Mouse (Mus musculus) neural tube, embryonic 14.5 days (tissue): ENCODE results near the gene Lrrk2. TPM values are rescaled to one million over a fixed set of nuclear protein-coding genes. Genes with fewer than 3 reads are reported as not detected.
A peak's percentile ranks its signal among the peaks of the same experiment; 100 is the strongest.

Experiments
- ATAC-seq: fragments of 200-750 bp; cut with Nextera tagmentation; 2 replicates; pipeline ENCODE4 v1.8.0; 2017; ENCODE audit warnings: low read depth, mild to moderate bottlenecking, moderate TSS enrichment, moderate library complexity
- H3K27ac ChIP-seq: fragments of 300-500 bp; sonication (generic); 2 replicates; pipeline ENCODE4 v1.5.1; 2014; ENCODE audit warnings: low read depth, mild to moderate bottlenecking, control low read depth, low read length, moderate library complexity, mixed read lengths
- H3K27me3 ChIP-seq: fragments of 300-500 bp; sonication (generic); 2 replicates; pipeline ENCODE4 v1.6.1; 2014; ENCODE audit warnings: low read length; ENCODE audit not compliant: control insufficient read depth, insufficient read depth
- H3K36me3 ChIP-seq: fragments of 300-500 bp; sonication (generic); 2 replicates; pipeline ENCODE4 v1.6.1; 2014; ENCODE audit warnings: low read length, mixed read lengths; ENCODE audit not compliant: control insufficient read depth, insufficient read depth
- H3K4me1 ChIP-seq: fragments of 300-500 bp; sonication (generic); 2 replicates; pipeline ENCODE4 v1.6.1; 2014; ENCODE audit warnings: low read length; ENCODE audit not compliant: control insufficient read depth, insufficient read depth
- H3K4me2 ChIP-seq: fragments of 300-500 bp; sonication (generic); 2 replicates; pipeline ENCODE4 v1.6.1; 2014; ENCODE audit warnings: mild to moderate bottlenecking, low read depth, low read length, control low read depth
- H3K4me3 ChIP-seq: fragments of 300-500 bp; sonication (generic); 2 replicates; pipeline ENCODE4 v1.5.1; 2014; ENCODE audit warnings: low read depth, low read length, control low read depth, mixed read lengths
- H3K9ac ChIP-seq: fragments of 300-500 bp; sonication (generic); replicated peaks from 2 replicates; pipeline ENCODE4 v1.6.1; 2014; ENCODE audit warnings: low read depth, mild to moderate bottlenecking, control low read depth, low read length, mixed read lengths
- H3K9me3 ChIP-seq: fragments of 300-500 bp; sonication (generic); 2 replicates; pipeline ENCODE4 v1.6.1; 2016; ENCODE audit warnings: low read length; ENCODE audit not compliant: control insufficient read depth
- WGBS: fragments of 180-500 bp; shearing (Covaris S2); extraction: QIAGEN DNeasy Blood & Tissue Kit; methylation state at CpG from one replicate; pipeline ENCODE4 v1.1.7; 2014; 5-methylcytosine and 5-hydroxymethylcytosine counted together
- polyA plus RNA-seq: library from polyadenylated mRNA; unstranded; fragments of >200 nt; fragmentation: Nextera tagmentation; extraction: Ambion mirVana; gene quantifications from 2 replicates; pipeline ENCODE4 v1.2.1, GENCODE M21; 2014

Lrrk2 gene
- polyA plus RNA-seq, result 2.3 and 2.8 TPM in 2 replicates

- 2% methylated on average over 40 of the region's 40 CpGs for WGBS
These were observed at the start of gene Lrrk2 for GRCm38 (mm10) chr15:91672645-91673568. Gene Lrrk2 (plus strand): TSS chr15:91673175.

GRCm38 (mm10) chr15:91624475-91624874 lies 48.5 kb upstream of the Lrrk2 start:
- no peak overlapping the region for H3K27ac ChIP-seq
- no peak overlapping the region for H3K4me2 ChIP-seq
- no peak overlapping the region for H3K4me3 ChIP-seq
- H3K9ac ChIP-seq, result no peak overlapping the region
- H3K4me1 ChIP-seq, result no peaks in the 10 kb centered on the region
- H3K27me3 ChIP-seq, result no peaks in the 10 kb centered on the region
- no peaks in the 10 kb centered on the region for H3K9me3 ChIP-seq
- WGBS, result 89% methylated on average over 2 of the region's 2 CpGs
- H3K36me3 ChIP-seq, result no peaks in the 10 kb centered on the region
- no peak for ATAC-seq

More at GRCm38 (mm10) chr15:91672645-91673568, at the start of gene Lrrk2:
- Histone ChIP-seq H3K9ac (peak within 1 kb of the TSS; percentile 50), H3K4me1 (peaks cover 4% of the 10 kb centered on the region; the same call in 1 of the 2 replicates), H3K9me3 (no peaks in the 10 kb centered on the region), H3K27me3 (no peaks in the 10 kb centered on the region), H3K27ac (0 out of 2 replicates have a peak within 1 kb of the TSS, but pooled peaks have one; percentile 48), H3K4me3 (peak within 1 kb of the TSS; percentile 38), H3K36me3 (no peaks in the 10 kb centered on the region), H3K4me2 (peak within 1 kb of the TSS; percentile 58)
- peak; percentile 98 for ATAC-seq

GRCm38 (mm10) chr15:91629137-91629536 lies 43.8 kb upstream of the Lrrk2 start:
- Histone ChIP-seq H3K27ac (no peak overlapping the region), H3K9ac (no peak overlapping the region), H3K4me1 (no peaks in the 10 kb centered on the region), H3K9me3 (no peaks in the 10 kb centered on the region), H3K4me2 (no peak overlapping the region), H3K4me3 (no peak overlapping the region), H3K27me3 (no peaks in the 10 kb centered on the region), H3K36me3 (no peaks in the 10 kb centered on the region)
- no peak for ATAC-seq
- WGBS, result 71% methylated on average over 3 of the region's 3 CpGs

- no peak overlapping the region for H3K27ac ChIP-seq
- no peak overlapping the region for H3K4me2 ChIP-seq
- no peaks in the 10 kb centered on the region for H3K9me3 ChIP-seq
- H3K4me1 ChIP-seq, result no peaks in the 10 kb centered on the region
- H3K36me3 ChIP-seq, result no peaks in the 10 kb centered on the region
- no peak overlapping the region for H3K4me3 ChIP-seq
- H3K27me3 ChIP-seq, result no peaks in the 10 kb centered on the region
- WGBS, result 82% methylated on average over 4 of the region's 4 CpGs
- no peak overlapping the region for H3K9ac ChIP-seq
- no peak for ATAC-seq
These were observed 40.5 kb upstream of the Lrrk2 start for GRCm38 (mm10) chr15:91632473-91632872.

- Histone ChIP-seq H3K27me3 (no peaks in the 10 kb centered on the region), H3K4me2 (no peak overlapping the region), H3K9ac (no peak overlapping the region), H3K4me3 (no peak overlapping the region), H3K9me3 (no peaks in the 10 kb centered on the region), H3K27ac (no peak overlapping the region), H3K4me1 (no peaks in the 10 kb centered on the region), H3K36me3 (no peaks in the 10 kb centered on the region)
- WGBS, result 80% methylated on average over 9 of the region's 9 CpGs
- no peak for ATAC-seq
These were observed 39.9 kb upstream of the Lrrk2 start for GRCm38 (mm10) chr15:91633051-91633450.

- no peak overlapping the region for H3K4me2 ChIP-seq
- no peaks in the 10 kb centered on the region for H3K27me3 ChIP-seq
- H3K36me3 ChIP-seq, result no peaks in the 10 kb centered on the region
- no peak overlapping the region for H3K27ac ChIP-seq
- no peak for ATAC-seq
- no peak overlapping the region for H3K4me3 ChIP-seq
- no peak overlapping the region for H3K9ac ChIP-seq
- no peaks in the 10 kb centered on the region for H3K4me1 ChIP-seq
- H3K9me3 ChIP-seq, result no peaks in the 10 kb centered on the region
- 74% methylated on average over 6 of the region's 6 CpGs for WGBS
These were observed 39.2 kb upstream of the Lrrk2 start for GRCm38 (mm10) chr15:91633806-91634205.

- Histone ChIP-seq H3K4me3 (no peak overlapping the region), H3K9me3 (no peaks in the 10 kb centered on the region), H3K36me3 (no peaks in the 10 kb centered on the region), H3K27me3 (no peaks in the 10 kb centered on the region), H3K4me2 (no peak overlapping the region), H3K9ac (no peak overlapping the region), H3K27ac (no peak overlapping the region), H3K4me1 (no peaks in the 10 kb centered on the region)
- no peak for ATAC-seq
- WGBS, result 77% methylated on average over 8 of the region's 8 CpGs
These were observed 38.7 kb upstream of the Lrrk2 start for GRCm38 (mm10) chr15:91634236-91634635.

GRCm38 (mm10) chr15:91641631-91642030 lies 31.3 kb upstream of the Lrrk2 start:
- WGBS, result 75% methylated on average over 3 of the region's 3 CpGs
- Histone ChIP-seq H3K36me3 (no peaks in the 10 kb centered on the region), H3K4me1 (no peaks in the 10 kb centered on the region)

GRCm38 (mm10) chr15:91642682-91643306 lies 30.2 kb upstream of the Lrrk2 start:
- 81% methylated on average over 9 of the region's 9 CpGs for WGBS
- Histone ChIP-seq H3K9ac (no peak overlapping the region), H3K4me3 (no peak overlapping the region), H3K36me3 (no peaks in the 10 kb centered on the region), H3K27ac (no peak overlapping the region), H3K4me2 (no peak overlapping the region), H3K27me3 (no peaks in the 10 kb centered on the region), H3K4me1 (no peaks in the 10 kb centered on the region), H3K9me3 (no peaks in the 10 kb centered on the region)
- ATAC-seq, result no peak

More at GRCm38 (mm10) chr15:91641631-91642030, 31.3 kb upstream of the Lrrk2 start:
- ATAC-seq, result no peak
- Histone ChIP-seq H3K4me2 (no peak overlapping the region), H3K27me3 (no peaks in the 10 kb centered on the region), H3K4me3 (no peak overlapping the region), H3K27ac (no peak overlapping the region), H3K9me3 (no peaks in the 10 kb centered on the region), H3K9ac (no peak overlapping the region)
